Mouse (Mus musculus) heart, embryonic 10.5 days (tissue): ENCODE measurements around the gene Rap2a. TPM values are rescaled to one million over a fixed set of nuclear protein-coding genes. Genes with fewer than 3 reads are reported as not detected.

ENCODE experiments used
- polyA plus RNA-seq: library from polyadenylated mRNA; unstranded; fragments of >200 nt; fragmentation: Nextera tagmentation; extraction: Ambion mirVana; gene quantifications from 2 replicates; pipeline ENCODE4 v1.2.1, GENCODE M21; 2016

Gene Rap2a
- polyA plus RNA-seq, 1 experiment from 2014 or later = 11.7 TPM

Other genes with a start within 250 kb of the Rap2a start
- gene Mbnl2, start 202.8 kb upstream of the Rap2a start, polyA plus RNA-seq = 71.5 and 91.4 TPM in 2 replicates